Mouse (Mus musculus) CH12.LX (cell line): ENCODE results near the gene Nbr1. TPM values are rescaled to one million over a fixed set of nuclear protein-coding genes. Genes with fewer than 3 reads are reported as not detected.

Experiments used
- DNase-seq: peaks from one replicate; pipeline ENCODE4 v3.0.0-alpha.2; 2013; ENCODE audit errors: extremely low read depth
- H3K27ac ChIP-seq: 2 replicates; pipeline ENCODE4 v1.5.1; 2012; ENCODE audit warnings: low read depth, mild to moderate bottlenecking, control low read depth, moderate library complexity; ENCODE audit not compliant: insufficient read depth
- H3K27me3 ChIP-seq: replicated peaks from 2 replicates; pipeline ENCODE3; 2012; ENCODE audit warnings: inconsistent platforms
- H3K36me3 ChIP-seq, 2 experiments: replicated peaks in 1 of 2; 2 replicates each; pipeline versions ENCODE3 to v1.6.1; 2012; ENCODE audit warnings: inconsistent platforms in 1 of 2, low read length in 1 of 2, mild to moderate bottlenecking in 1 of 2, mixed read lengths in 1 of 2, moderate library complexity in 1 of 2; ENCODE audit not compliant: control insufficient read depth in 1 of 2, insufficient read depth in 1 of 2
- H3K4me1 ChIP-seq, 2 experiments: 2 replicates each; pipeline ENCODE4 v1.6.1; 2012; ENCODE audit warnings: inconsistent platforms in 1 of 2, moderate library complexity in 1 of 2; ENCODE audit not compliant: insufficient read depth in 2 of 2, control insufficient read depth in 1 of 2
- H3K4me2 ChIP-seq: 2 replicates; pipeline ENCODE4 v1.6.1; 2012; ENCODE audit warnings: low read depth, mild to moderate bottlenecking, control low read depth; ENCODE audit not compliant: poor library complexity, insufficient read depth, severe bottlenecking
- H3K4me3 ChIP-seq, 3 experiments: fragments of 150-350 bp in 1 of 3; sonication (generic) in 1 of 3; replicated peaks in 1 of 3; 2 replicates each; pipeline versions ENCODE3 to v1.5.1; 2011 to 2012; ENCODE audit warnings: low read depth in 2 of 3, low read length in 2 of 3, mild to moderate bottlenecking in 2 of 3, moderate library complexity in 2 of 3, control low read depth in 1 of 3, improper control_type of control experiment in 1 of 3, inconsistent platforms in 1 of 3, mixed read lengths in 1 of 3; ENCODE audit not compliant: poor library complexity in 1 of 3
- H3K79me2 ChIP-seq: replicated peaks from 2 replicates; pipeline ENCODE4 v1.6.1; 2012; ENCODE audit warnings: mild to moderate bottlenecking, moderate library complexity; ENCODE audit not compliant: control insufficient read depth, poor library complexity, insufficient read depth, severe bottlenecking; ENCODE audit errors: extremely low read depth
- H3K9ac ChIP-seq: 2 replicates; pipeline ENCODE4 v1.6.1; 2012; ENCODE audit warnings: low read depth, mild to moderate bottlenecking, control low read depth, moderate library complexity; ENCODE audit not compliant: insufficient read depth
- H3K9me3 ChIP-seq: replicated peaks from 2 replicates; pipeline ENCODE3; 2012; ENCODE audit warnings: low read length, inconsistent platforms, mixed read lengths
- BHLHE40 ChIP-seq: IDR thresholded peaks from 2 replicates; pipeline ENCODE4 v1.6.1; 2011; ENCODE audit warnings: mild to moderate bottlenecking, low read depth, low read length, improper control_type of control experiment
- CHD1 ChIP-seq: IDR thresholded peaks from 2 replicates; pipeline ENCODE4 v1.6.1; 2012; ENCODE audit warnings: low read depth, low read length, improper control_type of control experiment, inconsistent platforms
- CHD2 ChIP-seq: IDR thresholded peaks from 2 replicates; pipeline ENCODE4 v1.6.1; 2011; ENCODE audit warnings: low read length, improper control_type of control experiment
- CTCF ChIP-seq, 2 experiments: IDR thresholded peaks in 1 of 2; conservative IDR thresholded peaks in 1 of 2; 2 replicates each; pipeline ENCODE4 v1.5.1; 2011 to 2012; ENCODE audit warnings: low read depth in 2 of 2, low read length in 2 of 2, improper control_type of control experiment in 1 of 2, inconsistent platforms in 1 of 2, mild to moderate bottlenecking in 1 of 2, moderate library complexity in 1 of 2
- E2F4 ChIP-seq: IDR thresholded peaks from 2 replicates; pipeline ENCODE4 v1.6.1; 2011; ENCODE audit warnings: low read depth, low read length, improper control_type of control experiment; ENCODE audit not compliant: insufficient replicate concordance
- ELF1 ChIP-seq: IDR thresholded peaks from 2 replicates; pipeline ENCODE4 v1.6.1; 2014; ENCODE audit warnings: low read depth, mild to moderate bottlenecking, inconsistent platforms, low read length, improper control_type of control experiment
- EP300 ChIP-seq: IDR thresholded peaks from 2 replicates; pipeline ENCODE4 v1.6.1; 2011; ENCODE audit warnings: low read length, improper control_type of control experiment
- ETS1 ChIP-seq: conservative IDR thresholded peaks from 2 replicates; pipeline ENCODE4 v1.6.1; 2012; ENCODE audit warnings: low read depth, mild to moderate bottlenecking, inconsistent platforms, low read length, improper control_type of control experiment, moderate library complexity
- GABPA ChIP-seq: IDR thresholded peaks from 2 replicates; pipeline ENCODE4 v1.6.1; 2012; ENCODE audit warnings: low read depth, low read length, improper control_type of control experiment, inconsistent platforms; ENCODE audit not compliant: insufficient replicate concordance
- HCFC1 ChIP-seq: IDR thresholded peaks from 2 replicates; pipeline ENCODE4 v1.6.1; 2012; ENCODE audit warnings: low read depth, mild to moderate bottlenecking, inconsistent platforms, low read length, improper control_type of control experiment
- JUN ChIP-seq: IDR thresholded peaks from 2 replicates; pipeline ENCODE4 v1.6.1; 2011; ENCODE audit warnings: low read depth, mild to moderate bottlenecking, low read length, improper control_type of control experiment, moderate library complexity; ENCODE audit not compliant: insufficient read depth
- JUND ChIP-seq: conservative IDR thresholded peaks from 2 replicates; pipeline ENCODE4 v1.6.1; 2011; ENCODE audit warnings: low read depth, low read length, improper control_type of control experiment
- KAT2A ChIP-seq: IDR thresholded peaks from 2 replicates; pipeline ENCODE4 v1.6.1; 2012; ENCODE audit warnings: low read length, improper control_type of control experiment, inconsistent platforms; ENCODE audit not compliant: insufficient replicate concordance
- MAX ChIP-seq: IDR thresholded peaks from 2 replicates; pipeline ENCODE4 v1.6.1; 2011; ENCODE audit warnings: low read length, improper control_type of control experiment
- MAZ ChIP-seq: IDR thresholded peaks from 2 replicates; pipeline ENCODE4 v1.6.1; 2012; ENCODE audit warnings: low read depth, mild to moderate bottlenecking, inconsistent platforms, low read length, improper control_type of control experiment, moderate library complexity
- MEF2A ChIP-seq: IDR thresholded peaks from 2 replicates; pipeline ENCODE4 v1.6.1; 2014; ENCODE audit warnings: low read depth, mild to moderate bottlenecking, inconsistent platforms, low read length, improper control_type of control experiment, borderline replicate concordance
- MXI1 ChIP-seq: IDR thresholded peaks from 2 replicates; pipeline ENCODE4 v1.6.1; 2011; ENCODE audit warnings: mild to moderate bottlenecking, low read depth, low read length, improper control_type of control experiment
- NELFE ChIP-seq: IDR thresholded peaks from 2 replicates; pipeline ENCODE4 v1.6.1; 2011; ENCODE audit warnings: low read depth, low read length, improper control_type of control experiment
- NRF1 ChIP-seq: IDR thresholded peaks from 2 replicates; pipeline ENCODE4 v1.6.1; 2014; ENCODE audit warnings: low read depth, mild to moderate bottlenecking, inconsistent platforms, low read length, improper control_type of control experiment, moderate library complexity
- PAX5 ChIP-seq: IDR thresholded peaks from 2 replicates; pipeline ENCODE4 v1.6.1; 2012; ENCODE audit warnings: low read length, inconsistent platforms, mixed read lengths
- POLR2A ChIP-seq: IDR thresholded peaks from 2 replicates; pipeline ENCODE4 v1.6.1; 2011; ENCODE audit warnings: low read depth, mild to moderate bottlenecking, improper control_type of control experiment, low read length
- POLR2AphosphoS2 ChIP-seq: IDR thresholded peaks from 2 replicates; pipeline ENCODE4 v1.6.1; 2011; ENCODE audit warnings: low read depth, low read length, improper control_type of control experiment
- RAD21 ChIP-seq: IDR thresholded peaks from 2 replicates; pipeline ENCODE4 v1.6.1; 2011; ENCODE audit warnings: low read depth, mild to moderate bottlenecking, low read length, improper control_type of control experiment, moderate library complexity
- RCOR1 ChIP-seq: conservative IDR thresholded peaks from 2 replicates; pipeline ENCODE4 v1.6.1; 2012; ENCODE audit warnings: low read depth, mild to moderate bottlenecking, inconsistent platforms, low read length, improper control_type of control experiment
- SIN3A ChIP-seq: IDR thresholded peaks from 2 replicates; pipeline ENCODE4 v1.6.1; 2012; ENCODE audit warnings: low read length, improper control_type of control experiment, inconsistent platforms
- SMC3 ChIP-seq: IDR thresholded peaks from 2 replicates; pipeline ENCODE4 v1.6.1; 2011; ENCODE audit warnings: low read depth, low read length, improper control_type of control experiment
- TBP ChIP-seq: conservative IDR thresholded peaks from 2 replicates; pipeline ENCODE4 v1.6.1; 2011; ENCODE audit warnings: low read depth, low read length, improper control_type of control experiment
- UBTF ChIP-seq: IDR thresholded peaks from 2 replicates; pipeline ENCODE4 v1.6.1; 2012; ENCODE audit warnings: low read depth, mild to moderate bottlenecking, inconsistent platforms, low read length, improper control_type of control experiment, moderate library complexity
- USF1 ChIP-seq: IDR thresholded peaks from 2 replicates; pipeline ENCODE4 v1.6.1; 2014; ENCODE audit warnings: low read depth, mild to moderate bottlenecking, inconsistent platforms, low read length, improper control_type of control experiment
- USF2 ChIP-seq: conservative IDR thresholded peaks from 2 replicates; pipeline ENCODE4 v1.6.1; 2011; ENCODE audit warnings: low read depth, low read length, improper control_type of control experiment
- ZC3H11A ChIP-seq: IDR thresholded peaks from 2 replicates; pipeline ENCODE4 v1.6.1; 2012; ENCODE audit warnings: low read depth, mild to moderate bottlenecking, inconsistent platforms, low read length, improper control_type of control experiment
- ZKSCAN1 ChIP-seq: IDR thresholded peaks from 2 replicates; pipeline ENCODE4 v1.6.1; 2012; ENCODE audit warnings: low read depth, inconsistent platforms, low read length, improper control_type of control experiment, borderline replicate concordance
- ZMIZ1 ChIP-seq: IDR thresholded peaks from 2 replicates; pipeline ENCODE4 v1.6.1; 2012; ENCODE audit warnings: low read depth, mild to moderate bottlenecking, inconsistent platforms, low read length, improper control_type of control experiment
- ZNF384 ChIP-seq: IDR thresholded peaks from 2 replicates; pipeline ENCODE4 v1.6.1; 2012; ENCODE audit warnings: low read depth, low read length, improper control_type of control experiment, inconsistent platforms
- dilution Hi-C: fragments of 300-500 bp; cut with MboI; formaldehyde crosslinking; loops from 2 replicates; pipeline ENCODE4 v1.14.3; 2020; ENCODE audit warnings: low sequenced_read_pairs; ENCODE audit not compliant: extremely low pct_unique_long_range_greater_than_20kb, extremely low pct_ligation_motif_present
- in situ Hi-C: fragments of 300-500 bp; cut with MboI; formaldehyde crosslinking; loops from 3 replicates; pipeline ENCODE4 v1.14.3; 2019; ENCODE audit warnings: low sequenced_read_pairs, low pct_ligation_motif_present, low pct_unique_long_range_greater_than_20kb, mixed read lengths
- polyA plus RNA-seq: library from polyadenylated mRNA; unstranded; fragments of >175 nt; gene quantifications from 2 replicates; pipeline ENCODE4 v1.2.1, GENCODE M21; 2012; ENCODE audit warnings: low read depth; ENCODE audit not compliant: insufficient read length
- total RNA-seq, 2 experiments: library from RNA; depleted of rRNA; stranded (reverse); fragments of 300-350 nt in 1 of 2; fragments of >200 nt in 1 of 2; gene quantifications; 2 replicates each; pipeline ENCODE4 v1.2.3; 2012 to 2014

The Nbr1 gene
- total and polyA plus RNA-seq, 3 experiments: 44.8 to 52.2 (median 48.3) TPM

DNA sequence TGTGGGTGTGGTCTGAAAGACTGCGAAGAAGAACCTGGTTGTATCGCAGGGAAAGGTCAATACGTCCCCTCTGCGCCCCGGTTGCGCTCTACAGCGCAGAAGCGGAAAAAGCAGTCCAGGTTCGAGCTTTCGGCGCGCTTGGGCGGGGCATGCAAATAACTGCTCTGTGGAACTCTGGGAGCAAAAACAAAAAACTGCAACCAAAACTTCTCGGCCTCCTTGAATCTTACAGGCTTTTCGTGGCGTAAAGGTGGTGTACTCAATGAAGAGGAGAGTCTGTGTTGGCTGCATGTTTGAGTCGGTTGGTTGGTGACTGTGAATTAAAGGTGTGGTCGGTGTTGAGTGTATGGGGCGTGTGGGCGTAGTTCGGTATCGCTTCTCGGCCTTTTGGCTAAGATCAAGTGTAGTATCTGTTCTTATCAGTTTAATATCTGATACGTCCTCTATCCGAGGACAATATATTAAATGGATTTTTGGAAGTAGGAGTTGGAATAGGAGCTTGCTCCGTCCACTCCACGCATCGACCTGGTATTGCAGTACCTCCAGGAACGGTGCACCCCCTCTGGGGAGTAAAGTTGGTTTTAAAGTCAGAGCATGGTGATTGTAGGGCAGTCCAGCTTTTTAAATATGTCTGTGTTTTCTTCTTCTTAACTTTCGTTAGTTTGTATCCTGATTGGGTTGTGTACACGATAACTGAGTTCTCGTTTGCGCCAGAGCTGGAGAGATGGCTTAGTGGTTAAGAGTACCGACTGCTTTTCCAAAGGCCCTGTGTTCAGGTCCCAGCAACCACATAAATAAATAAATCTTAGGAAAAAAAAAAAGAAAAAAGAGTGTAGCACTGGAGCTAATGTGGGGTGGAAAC, 75.3 kb downstream of the Nbr1 start, which contains the start of gene Rdm1 (continued):
- TF ChIP-seq JUND: peak; percentile 53; the same call in 1 of the 2 replicates
- TF ChIP-seq, all 38 proteins: peak for 29

DNA sequence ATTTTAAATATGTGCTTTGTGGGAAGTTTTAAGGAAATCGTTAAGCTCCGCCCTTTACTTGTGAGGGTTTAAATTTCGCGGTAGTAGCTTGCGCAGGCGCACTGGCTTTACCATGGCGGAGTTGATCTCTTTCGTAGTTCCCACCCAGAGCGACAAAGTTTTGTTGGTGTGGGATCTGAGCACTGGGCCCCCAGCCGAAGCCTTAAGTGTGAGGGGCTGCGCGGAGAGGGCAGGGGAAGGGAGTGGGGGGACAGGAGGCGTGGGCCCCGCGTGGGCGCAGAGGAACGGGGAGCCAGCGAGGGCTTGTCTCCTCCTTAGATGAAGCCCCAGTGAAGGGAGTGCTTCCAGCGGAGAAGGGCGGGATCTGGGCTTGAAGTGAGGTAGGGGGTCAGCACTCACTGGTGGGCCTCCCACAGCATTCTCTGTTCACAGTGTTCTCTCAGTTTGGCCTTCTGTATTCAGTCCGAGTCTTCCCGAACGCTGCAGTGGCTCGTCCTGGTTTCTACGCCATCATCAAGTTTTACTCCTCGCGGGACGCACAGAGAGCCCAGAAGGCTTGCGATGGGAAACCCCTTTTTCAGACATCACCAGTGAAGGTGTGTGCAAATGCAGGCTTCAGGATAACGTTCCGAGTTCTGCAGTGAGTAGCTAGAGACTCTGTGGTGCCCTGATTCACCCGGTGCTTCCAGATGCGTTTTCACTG, 76.1 kb downstream of the Nbr1 start:
- Histone ChIP-seq H3K27me3 (no peaks in the 10 kb centered on the region), H3K4me1 (peaks cover 0 to 22% of the 10 kb centered on the region in 2 experiments; a peak in 2 of 4 replicates), H3K4me3 (peak overlapping the region; percentile 55 to 62 (median 61)), H3K27ac (peak overlapping the region; percentile 87), H3K79me2 (no peaks in the 10 kb centered on the region), H3K4me2 (peak overlapping the region; percentile 54), H3K9ac (peak overlapping the region; percentile 77), H3K36me3 (peaks cover 3 to 11% of the 10 kb centered on the region in 2 experiments), H3K9me3 (peaks cover under 1% of the 10 kb centered on the region)
- in situ Hi-C loops (no loop called here), dilution Hi-C loops (no loop called here)
- no peak for DNase-seq
- 0 out of 2 replicates have a peak, but pooled peaks have one; percentile 94 for TF ChIP-seq ZMIZ1
- no peak; the same call in 1 of the 2 replicates for TF ChIP-seq EP300
- no peak; the same call in 1 of the 2 replicates for TF ChIP-seq GABPA
- no peak; the same call in 1 of the 2 replicates for TF ChIP-seq HCFC1
- TF ChIP-seq ETS1: no peak
- TF ChIP-seq CTCF (conservative IDR thresholded peaks at IDR 0.05 in 1 of 2, IDR thresholded peaks at IDR 0.05 in 1 of 2; ENCODE audit: low read depth in 2 of 2, low read length in 2 of 2): no peak
- TF ChIP-seq ELF1: peak; percentile 71
- no peak for TF ChIP-seq MEF2A
- peak; percentile 55; the same call in 1 of the 2 replicates for TF ChIP-seq CHD2
- no peak for TF ChIP-seq ZKSCAN1
- TF ChIP-seq RAD21: no peak
- TF ChIP-seq ZNF384: no peak
- TF ChIP-seq PAX5: no peak
- no peak for TF ChIP-seq USF2
- peak; percentile 91 for TF ChIP-seq TBP
- peak; percentile 92 for TF ChIP-seq POLR2A
- TF ChIP-seq UBTF: no peak; the same call in 1 of the 2 replicates
- no peak for TF ChIP-seq ZC3H11A
- peak; percentile 12 for TF ChIP-seq RCOR1
- TF ChIP-seq SIN3A: no peak; the same call in 1 of the 2 replicates
- peak; percentile 65 for TF ChIP-seq MAX
- TF ChIP-seq JUN: no peak
- no peak for TF ChIP-seq SMC3
- TF ChIP-seq MXI1: peak; percentile 81
- no peak for TF ChIP-seq JUND
- TF ChIP-seq NRF1: peak; percentile 96
- TF ChIP-seq BHLHE40: peak; percentile 12; the same call in 1 of the 2 replicates
- no peak; the same call in 1 of the 2 replicates for TF ChIP-seq CHD1
- TF ChIP-seq NELFE: peak; percentile 88; the same call in 1 of the 2 replicates
- TF ChIP-seq E2F4: peak; percentile 98
- TF ChIP-seq MAZ: no peak; the same call in 1 of the 2 replicates
- no peak for TF ChIP-seq KAT2A
- no peak for TF ChIP-seq USF1
- no peak for TF ChIP-seq POLR2AphosphoS2
